Mouse (Mus musculus) hindbrain, embryonic 15.5 days (tissue): ENCODE results near the gene Fam71d. TPM values are rescaled to one million over a fixed set of nuclear protein-coding genes. Genes with fewer than 3 reads are reported as not detected.
A peak's percentile ranks its signal among the peaks of the same experiment; 100 is the strongest.

Experiments
- ATAC-seq: fragments of 200-750 bp; cut with Nextera tagmentation; 2 replicates; pipeline ENCODE4 v1.8.0; 2017; ENCODE audit warnings: low read depth, moderate number of reproducible peaks, moderate TSS enrichment; ENCODE audit not compliant: low FRiP score
- H3K27ac ChIP-seq: fragments of 300-500 bp; sonication (generic); replicated peaks from 2 replicates; pipeline ENCODE4 v1.5.1; 2015; ENCODE audit warnings: mild to moderate bottlenecking, inconsistent platforms
- H3K27me3 ChIP-seq: fragments of 300-500 bp; sonication (generic); 2 replicates; pipeline ENCODE4 v1.6.1; 2015; ENCODE audit warnings: control low read depth, inconsistent platforms
- H3K36me3 ChIP-seq: fragments of 300-500 bp; sonication (generic); 2 replicates; pipeline ENCODE4 v1.6.1; 2015; ENCODE audit warnings: control low read depth, inconsistent platforms
- H3K4me1 ChIP-seq: fragments of 300-500 bp; sonication (generic); replicated peaks from 2 replicates; pipeline ENCODE4 v1.6.1; 2015; ENCODE audit warnings: control low read depth, inconsistent platforms
- H3K4me2 ChIP-seq: fragments of 300-500 bp; sonication (generic); 2 replicates; pipeline ENCODE4 v1.6.1; 2015; ENCODE audit warnings: moderate library complexity, mild to moderate bottlenecking, inconsistent platforms
- H3K4me3 ChIP-seq: fragments of 300-500 bp; sonication (generic); 2 replicates; pipeline ENCODE4 v1.5.1; 2015; ENCODE audit warnings: mild to moderate bottlenecking, inconsistent platforms
- H3K9ac ChIP-seq: fragments of 300-500 bp; sonication (generic); 2 replicates; pipeline ENCODE4 v1.6.1; 2015; ENCODE audit warnings: inconsistent platforms
- H3K9me3 ChIP-seq: fragments of 300-500 bp; sonication (generic); 2 replicates; pipeline ENCODE4 v1.6.1; 2016; ENCODE audit warnings: control low read depth, inconsistent platforms
- WGBS: fragments of 180-500 bp; shearing (Covaris S2); methylation state at CpG from one replicate; pipeline ENCODE4 v1.1.7; 2015; 5-methylcytosine and 5-hydroxymethylcytosine counted together
- polyA plus RNA-seq: library from polyadenylated mRNA; unstranded; fragments of >200 nt; fragmentation: Nextera tagmentation; extraction: Ambion mirVana; gene quantifications from 2 replicates; pipeline ENCODE4 v1.2.1, GENCODE M21; 2015

Gene Fam71d
- polyA plus RNA-seq, 1 experiment from 2014 or later: 0.18 TPM

GRCm38 (mm10) chr12:78727723-78728122 lies 36.4 kb downstream of the Fam71d start:
- H3K4me1 ChIP-seq: no peaks in the 10 kb centered on the region
- H3K9ac ChIP-seq: no peak overlapping the region
- H3K4me3 ChIP-seq: no peak overlapping the region
- no peak overlapping the region for H3K4me2 ChIP-seq
- ATAC-seq: no peak
- H3K9me3 ChIP-seq: no peaks in the 10 kb centered on the region
- no peaks in the 10 kb centered on the region for H3K27me3 ChIP-seq
- no peak overlapping the region for H3K27ac ChIP-seq
- WGBS: 71% methylated on average over 4 of the region's 4 CpGs
- H3K36me3 ChIP-seq: no peaks in the 10 kb centered on the region

DNA sequence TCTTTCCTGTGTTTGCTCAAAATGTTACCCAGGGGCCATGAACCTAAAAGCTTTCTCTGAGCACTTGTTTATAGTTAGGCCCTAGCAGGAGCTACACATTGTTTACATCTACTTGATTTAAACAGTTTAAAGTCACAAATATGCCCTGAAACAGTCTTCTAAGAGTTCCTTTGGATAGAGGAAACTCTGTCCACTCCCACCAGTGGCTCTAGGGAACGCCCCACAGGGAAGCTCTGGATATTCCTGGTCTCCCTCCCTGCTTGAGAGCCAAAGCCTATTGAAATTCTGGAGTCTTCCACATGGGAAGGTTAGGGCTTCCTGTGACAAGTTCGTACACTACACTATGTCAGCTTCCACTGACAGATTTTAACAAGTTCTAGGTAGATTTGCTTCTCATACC lies 48.3 kb downstream of the Fam71d start:
- 80% methylated on average over 2 of the region's 2 CpGs for WGBS

GRCm38 (mm10) chr12:78740289-78740688 lies 49.0 kb downstream of the Fam71d start:
- Histone ChIP-seq H3K27me3 (no peaks in the 10 kb centered on the region), H3K4me1 (no peaks in the 10 kb centered on the region), H3K9me3 (no peaks in the 10 kb centered on the region), H3K27ac (no peak overlapping the region), H3K4me2 (no peak overlapping the region), H3K4me3 (no peak overlapping the region), H3K36me3 (no peaks in the 10 kb centered on the region), H3K9ac (no peak overlapping the region)
- ATAC-seq: no peak
- 97% methylated on average over 2 of the region's 2 CpGs for WGBS

More for the DNA sequence above, 48.3 kb downstream of the Fam71d start:
- H3K36me3 ChIP-seq: no peaks in the 10 kb centered on the region
- H3K4me3 ChIP-seq: no peak overlapping the region
- no peak overlapping the region for H3K9ac ChIP-seq
- no peaks in the 10 kb centered on the region for H3K27me3 ChIP-seq
- no peak overlapping the region for H3K4me2 ChIP-seq
- H3K4me1 ChIP-seq: no peaks in the 10 kb centered on the region
- no peak overlapping the region for H3K27ac ChIP-seq
- ATAC-seq: no peak
- no peaks in the 10 kb centered on the region for H3K9me3 ChIP-seq

- Histone ChIP-seq H3K27ac (no peak overlapping the region), H3K4me2 (no peak overlapping the region), H3K4me3 (no peak overlapping the region), H3K9ac (no peak overlapping the region), H3K4me1 (peaks cover 7% of the 10 kb centered on the region), H3K27me3 (no peaks in the 10 kb centered on the region), H3K9me3 (no peaks in the 10 kb centered on the region), H3K36me3 (no peaks in the 10 kb centered on the region)
- ATAC-seq: no peak
- 74% methylated on average over 6 of the region's 6 CpGs for WGBS
Observed at GRCm38 (mm10) chr12:78746226-78746625, 54.9 kb downstream of the Fam71d start.

DNA sequence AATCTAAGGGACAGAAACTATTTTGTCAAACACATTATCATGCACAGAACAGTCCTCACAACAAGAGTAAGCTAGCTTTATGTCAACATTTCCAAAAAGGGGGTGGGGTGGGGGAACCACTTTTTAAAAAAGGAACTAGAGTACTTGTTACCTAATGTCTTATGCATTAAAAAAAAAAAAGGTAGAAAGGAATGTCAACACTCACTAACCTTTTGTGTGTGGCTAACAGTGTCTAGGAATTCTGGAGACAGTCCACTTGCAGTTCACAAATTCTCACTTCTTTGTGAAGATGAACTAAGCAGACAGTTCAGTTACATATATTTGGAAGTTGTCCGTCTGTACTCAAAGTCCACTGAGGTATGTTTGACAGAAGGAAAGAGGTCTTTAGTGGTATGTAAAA lies 56.1 kb downstream of the Fam71d start:
- no peaks in the 10 kb centered on the region for H3K9me3 ChIP-seq
- peaks cover 7% of the 10 kb centered on the region for H3K4me1 ChIP-seq
- H3K27ac ChIP-seq: no peak overlapping the region
- no peaks in the 10 kb centered on the region for H3K27me3 ChIP-seq
- H3K9ac ChIP-seq: no peak overlapping the region
- WGBS: 66% methylated on average over 1 of the region's 1 CpGs
- peak overlapping the region; percentile 93; the same call in 1 of the 2 replicates for H3K4me2 ChIP-seq
- H3K4me3 ChIP-seq: 0 out of 2 replicates have a peak overlapping the region, but pooled peaks have one; percentile 90
- H3K36me3 ChIP-seq: no peaks in the 10 kb centered on the region
- ATAC-seq: no peak

- no peaks in the 10 kb centered on the region for H3K9me3 ChIP-seq
- no peaks in the 10 kb centered on the region for H3K36me3 ChIP-seq
- ATAC-seq: peak; percentile 21; the same call in 1 of the 2 replicates
- peak overlapping the region; percentile 90 for H3K4me3 ChIP-seq
- peak overlapping the region; percentile 70 for H3K27ac ChIP-seq
- no peaks in the 10 kb centered on the region for H3K27me3 ChIP-seq
- H3K4me1 ChIP-seq: peaks cover 7% of the 10 kb centered on the region
- H3K4me2 ChIP-seq: peak overlapping the region; percentile 93
- under 1% methylated on average over 10 of the region's 10 CpGs for WGBS
- peak overlapping the region; percentile 52 for H3K9ac ChIP-seq
Observed at GRCm38 (mm10) chr12:78748113-78748512, 56.8 kb downstream of the Fam71d start.

- H3K27ac ChIP-seq: peak within 1 kb of the TSS; percentile 82
Observed at GRCm38 (mm10) chr12:78748557-78749377, 57.4 kb downstream of the Fam71d start, which contains the start of gene Mpp5. TSS of gene Mpp5 (plus strand) at chr12:78748907.

GRCm38 (mm10) chr12:78749378-78749801 lies 58.1 kb downstream of the Fam71d start:
- peak overlapping the region; percentile 65 for H3K9ac ChIP-seq
- under 1% methylated on average over 25 of the region's 25 CpGs for WGBS
- H3K4me1 ChIP-seq: peaks cover 7% of the 10 kb centered on the region
- no peaks in the 10 kb centered on the region for H3K36me3 ChIP-seq
- H3K4me2 ChIP-seq: peak overlapping the region; percentile 93
- no peaks in the 10 kb centered on the region for H3K9me3 ChIP-seq
- no peaks in the 10 kb centered on the region for H3K27me3 ChIP-seq
- peak overlapping the region; percentile 82 for H3K27ac ChIP-seq
- peak overlapping the region; percentile 90 for H3K4me3 ChIP-seq
- ATAC-seq: peak; percentile 21; the same call in 1 of the 2 replicates

More at GRCm38 (mm10) chr12:78748557-78749377, 57.4 kb downstream of the Fam71d start, which contains the start of gene Mpp5:
- Histone ChIP-seq H3K9me3 (no peaks in the 10 kb centered on the region), H3K4me3 (peak within 1 kb of the TSS; percentile 90), H3K36me3 (no peaks in the 10 kb centered on the region), H3K4me1 (peaks cover 7% of the 10 kb centered on the region), H3K9ac (peak within 1 kb of the TSS; percentile 65), H3K27me3 (no peaks in the 10 kb centered on the region), H3K4me2 (peak within 1 kb of the TSS; percentile 93)
- WGBS: under 1% methylated on average over 82 of the region's 98 CpGs
- peak; percentile 100 for ATAC-seq

- H3K9me3 ChIP-seq: no peaks in the 10 kb centered on the region
- no peak overlapping the region for H3K27ac ChIP-seq
- no peak overlapping the region for H3K4me2 ChIP-seq
- no peaks in the 10 kb centered on the region for H3K27me3 ChIP-seq
- no peaks in the 10 kb centered on the region for H3K4me1 ChIP-seq
- ATAC-seq: no peak
- H3K4me3 ChIP-seq: no peak overlapping the region
- H3K9ac ChIP-seq: no peak overlapping the region
- no peaks in the 10 kb centered on the region for H3K36me3 ChIP-seq
Observed at GRCm38 (mm10) chr12:78761979-78762378, 70.6 kb downstream of the Fam71d start.

DNA sequence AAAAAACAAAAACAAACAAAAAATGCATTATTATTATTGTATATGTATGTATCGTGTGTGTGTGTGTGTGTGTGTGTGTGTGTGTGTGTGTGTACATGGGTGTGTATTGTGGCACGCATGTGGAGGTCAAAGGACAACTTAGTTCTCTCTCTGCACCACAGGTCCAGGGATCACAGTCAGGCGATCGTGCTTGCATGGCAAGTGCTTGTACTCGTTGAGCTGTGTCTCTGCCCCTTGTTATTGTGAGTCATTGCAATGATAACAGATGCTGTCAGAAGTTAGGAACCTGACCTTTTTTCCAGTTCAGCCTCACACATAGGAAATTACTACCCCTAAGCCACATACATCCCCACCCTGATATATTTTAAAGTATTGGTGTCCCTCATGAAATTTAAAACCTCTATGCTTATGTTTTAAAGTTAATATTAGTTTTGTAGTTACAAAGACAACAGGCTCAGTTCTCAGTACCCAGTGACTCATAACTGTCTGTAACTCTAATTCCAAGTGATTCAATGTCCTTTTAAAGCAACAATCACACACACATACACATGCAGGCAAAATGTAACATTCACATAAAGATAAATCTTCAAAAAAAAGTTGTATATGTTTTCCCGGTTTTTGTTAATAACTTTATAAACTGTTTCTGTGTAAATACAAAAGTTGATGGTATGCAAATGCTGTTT lies 77.8 kb downstream of the Fam71d start:
- no peaks in the 10 kb centered on the region for H3K36me3 ChIP-seq
- no peaks in the 10 kb centered on the region for H3K4me1 ChIP-seq
- H3K4me2 ChIP-seq: no peak overlapping the region
- H3K4me3 ChIP-seq: no peak overlapping the region
- H3K27me3 ChIP-seq: no peaks in the 10 kb centered on the region
- no peak overlapping the region for H3K27ac ChIP-seq
- ATAC-seq: no peak
- 85% methylated on average over 6 of the region's 6 CpGs for WGBS
- H3K9me3 ChIP-seq: no peaks in the 10 kb centered on the region
- no peak overlapping the region for H3K9ac ChIP-seq

GRCm38 (mm10) chr12:78773211-78773610 lies 81.9 kb downstream of the Fam71d start:
- no peak overlapping the region for H3K27ac ChIP-seq
- H3K9me3 ChIP-seq: no peaks in the 10 kb centered on the region
- no peaks in the 10 kb centered on the region for H3K4me1 ChIP-seq
- no peak overlapping the region for H3K4me3 ChIP-seq
- H3K36me3 ChIP-seq: no peaks in the 10 kb centered on the region
- H3K4me2 ChIP-seq: no peak overlapping the region
- 89% methylated on average over 2 of the region's 2 CpGs for WGBS
- no peak overlapping the region for H3K9ac ChIP-seq
- no peaks in the 10 kb centered on the region for H3K27me3 ChIP-seq
- ATAC-seq: no peak

- Histone ChIP-seq H3K27ac (peak overlapping the region; percentile 43; the same call in 1 of the 2 replicates), H3K4me2 (no peak overlapping the region), H3K9ac (no peak overlapping the region), H3K4me3 (no peak overlapping the region), H3K36me3 (no peaks in the 10 kb centered on the region), H3K4me1 (0 out of 2 replicates have a peak, but pooled peaks cover 4% of the 10 kb centered on the region), H3K9me3 (no peaks in the 10 kb centered on the region), H3K27me3 (no peaks in the 10 kb centered on the region)
- 9% methylated on average over 2 of the region's 2 CpGs for WGBS
- 0 out of 2 replicates have a peak, but pooled peaks have one; percentile 11 for ATAC-seq
Observed at GRCm38 (mm10) chr12:78777916-78778315, 86.6 kb downstream of the Fam71d start.
